Mouse (Mus musculus) ovary, postnatal 36 days (tissue): ENCODE data around the gene Kat2a.
"Not testable (repeated sequence)": the region's sequence is repeated elsewhere in the genome, so short reads cannot be mapped to it uniquely, and the experiment has no call there.

Experiments used
- DNase-seq: peaks from one replicate; pipeline ENCODE4 v3.0.0; 2022; ENCODE audit warnings: low spot score, mixed read lengths

Kat2a gene

DNA sequence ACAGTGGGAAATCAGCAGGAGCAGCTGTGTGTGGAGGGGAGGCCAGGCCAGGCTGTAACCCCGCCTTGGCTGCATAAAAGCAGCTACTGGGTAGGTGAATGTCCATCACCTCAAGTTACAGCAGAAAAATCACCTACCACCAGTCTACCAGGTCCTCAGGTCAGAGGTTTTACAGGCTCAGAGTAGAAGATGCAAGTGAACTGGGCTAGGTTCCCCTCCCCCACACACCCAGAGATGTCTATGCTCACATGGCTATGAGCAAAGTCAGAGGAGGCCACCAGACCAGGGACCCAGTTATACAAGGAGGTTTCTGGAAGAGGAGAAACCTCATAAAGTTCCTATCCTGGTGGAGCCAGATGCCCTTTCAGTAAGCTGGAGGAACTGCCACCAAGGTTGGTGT lies 41.2 kb downstream of the Kat2a start:
- DNase-seq = no peak

DNA sequence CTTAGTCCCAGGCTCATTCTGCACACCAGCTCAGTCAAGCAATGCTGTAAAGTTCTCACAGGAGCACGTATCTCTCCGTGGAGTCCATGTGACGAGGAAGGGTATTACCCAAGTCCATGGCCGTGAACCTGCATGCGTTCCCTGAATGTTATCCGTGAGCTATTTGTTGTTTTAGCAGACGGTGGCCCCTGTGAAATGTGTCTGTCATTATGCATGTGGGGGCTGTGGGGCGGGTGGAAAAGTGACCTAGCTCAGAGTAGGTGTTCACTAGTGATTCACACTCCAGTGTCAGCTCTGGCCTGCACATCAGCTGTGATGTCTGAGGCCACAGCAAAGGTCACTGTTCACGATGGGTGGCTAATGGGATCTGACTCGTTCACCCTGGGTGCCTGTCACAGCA lies 52.5 kb downstream of the Kat2a start:
- no peak for DNase-seq

DNA sequence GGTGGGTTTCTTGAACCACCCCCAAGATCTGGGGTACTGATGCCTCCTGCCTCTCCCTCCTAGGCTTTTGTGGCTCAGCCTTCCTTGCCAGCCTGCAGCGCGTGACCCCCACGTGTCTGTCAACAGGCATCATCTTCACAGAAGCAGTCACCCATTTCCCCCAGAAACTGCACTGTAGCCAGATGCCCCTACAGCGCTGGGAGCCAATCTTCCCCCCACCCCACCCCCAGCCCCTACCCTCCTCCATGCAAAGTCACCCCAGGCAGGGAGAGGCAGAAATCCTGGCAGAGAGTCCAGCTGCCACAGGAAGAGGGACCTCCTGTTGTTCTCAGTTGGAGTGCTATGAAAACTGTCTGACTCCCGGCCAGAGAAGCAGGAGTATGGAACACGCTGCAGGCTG lies 55.8 kb downstream of the Kat2a start:
- DNase-seq = no peak

DNA sequence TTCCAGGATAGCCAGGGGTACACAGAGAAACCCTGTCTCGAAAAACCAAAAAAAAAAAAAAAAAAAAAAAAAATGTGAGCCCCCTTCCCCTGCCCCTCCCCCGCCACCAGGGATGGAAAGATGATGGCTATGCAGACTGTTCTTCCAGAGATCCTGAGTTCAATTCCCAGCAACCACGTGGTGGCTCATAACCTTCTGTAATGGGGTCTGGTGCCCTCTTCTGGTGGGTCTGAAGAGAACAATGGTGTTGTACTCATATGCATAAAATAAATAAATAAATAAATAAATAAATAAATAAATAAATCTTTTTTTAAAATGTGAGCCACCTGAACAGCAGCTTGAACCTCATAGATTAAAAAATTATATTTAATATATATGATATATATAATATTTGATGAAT lies 56.7 kb downstream of the Kat2a start:
- not testable (repeated sequence) for DNase-seq
